Mouse (Mus musculus) midbrain, embryonic 13.5 days (tissue): ENCODE data around the gene Egln1. TPM values are rescaled to one million over a fixed set of nuclear protein-coding genes. Genes with fewer than 3 reads are reported as not detected.

ENCODE experiments used
- ATAC-seq: fragments of 200-750 bp; cut with Nextera tagmentation; 2 replicates; pipeline ENCODE4 v1.8.0; 2017; ENCODE audit warnings: mild to moderate bottlenecking, moderate TSS enrichment, moderate library complexity
- H3K27ac ChIP-seq: fragments of 300-500 bp; sonication (generic); 2 replicates; pipeline ENCODE4 v1.5.1; 2015; ENCODE audit warnings: inconsistent platforms, mild to moderate bottlenecking, moderate library complexity
- H3K27me3 ChIP-seq: fragments of 300-500 bp; sonication (generic); 2 replicates; pipeline ENCODE4 v1.6.1; 2015; ENCODE audit warnings: mild to moderate bottlenecking, inconsistent platforms
- H3K36me3 ChIP-seq: fragments of 300-500 bp; sonication (generic); 2 replicates; pipeline ENCODE4 v1.6.1; 2015; ENCODE audit warnings: mild to moderate bottlenecking, inconsistent platforms
- H3K4me1 ChIP-seq: fragments of 300-500 bp; sonication (generic); replicated peaks from 2 replicates; pipeline ENCODE4 v1.6.1; 2015; ENCODE audit warnings: inconsistent platforms
- H3K4me2 ChIP-seq: fragments of 300-500 bp; sonication (generic); replicated peaks from 2 replicates; pipeline ENCODE4 v1.6.1; 2015; ENCODE audit warnings: moderate library complexity, mild to moderate bottlenecking, inconsistent platforms
- H3K4me3 ChIP-seq: fragments of 300-500 bp; sonication (generic); replicated peaks from 2 replicates; pipeline ENCODE4 v1.5.1; 2015; ENCODE audit warnings: mild to moderate bottlenecking, inconsistent platforms
- H3K9ac ChIP-seq: fragments of 300-500 bp; sonication (generic); replicated peaks from 2 replicates; pipeline ENCODE4 v1.6.1; 2015; ENCODE audit warnings: mild to moderate bottlenecking, inconsistent platforms
- H3K9me3 ChIP-seq: fragments of 300-500 bp; sonication (generic); 2 replicates; pipeline ENCODE4 v1.6.1; 2016; ENCODE audit warnings: mild to moderate bottlenecking, inconsistent platforms
- WGBS: fragments of 180-500 bp; shearing (Covaris S2); methylation state at CpG from one replicate; pipeline ENCODE4 v1.1.7; 2015; 5-methylcytosine and 5-hydroxymethylcytosine counted together
- polyA plus RNA-seq: library from polyadenylated mRNA; unstranded; fragments of >200 nt; fragmentation: Nextera tagmentation; extraction: Ambion mirVana; gene quantifications from 2 replicates; pipeline ENCODE4 v1.2.1, GENCODE M21; 2015

Gene Egln1
- polyA plus RNA-seq, 1 experiment from 2014 or later: 18.0 TPM

DNA sequence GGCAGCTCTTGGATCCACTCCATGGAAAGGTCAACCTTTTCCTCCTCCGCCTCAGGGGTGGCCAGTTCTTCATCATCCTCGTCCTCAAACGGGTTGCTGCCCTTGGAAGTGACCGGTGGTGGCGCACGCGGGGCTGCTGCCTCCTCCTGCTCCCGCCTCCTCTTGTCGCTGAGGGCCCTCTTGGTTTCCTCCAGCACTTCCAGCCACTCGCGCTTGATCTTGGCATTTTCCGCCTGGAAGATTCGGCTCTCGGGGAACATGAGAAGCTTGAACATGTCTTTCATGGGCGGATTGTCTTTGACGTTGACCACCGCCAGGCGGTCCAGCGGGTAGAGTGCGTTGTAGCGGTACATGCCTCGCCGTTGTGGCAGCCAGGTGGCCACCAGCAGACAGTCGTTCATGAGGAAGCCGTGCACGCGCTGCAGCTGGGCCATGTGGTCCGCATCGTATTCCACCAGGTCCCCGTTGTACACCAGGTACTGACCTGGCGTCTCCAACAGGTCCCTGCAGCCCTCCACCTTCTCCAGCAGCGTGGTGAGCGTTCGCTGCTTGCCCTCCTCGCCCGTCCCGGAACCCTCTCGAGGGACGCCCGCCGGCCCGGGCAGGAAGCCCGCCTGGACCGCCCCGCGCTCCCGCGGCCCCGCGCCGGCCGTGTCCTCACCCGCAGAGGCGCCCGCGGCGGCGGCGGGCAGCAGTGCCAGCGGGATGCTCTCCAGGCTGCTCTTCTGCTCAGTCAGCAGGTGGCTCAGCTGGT lies 52.3 kb downstream of the Egln1 start:
- Histone ChIP-seq H3K4me1 (peaks cover 52% of the 10 kb centered on the region), H3K4me3 (peak overlapping the region; percentile 87), H3K9ac (peak overlapping the region; percentile 89), H3K27me3 (no peaks in the 10 kb centered on the region), H3K4me2 (peak overlapping the region; percentile 95), H3K36me3 (peaks cover 52% of the 10 kb centered on the region), H3K27ac (peak overlapping the region; percentile 86), H3K9me3 (no peaks in the 10 kb centered on the region)
- WGBS: under 1% methylated on average over 58 of the region's 60 CpGs
- peak; percentile 43 for ATAC-seq

DNA sequence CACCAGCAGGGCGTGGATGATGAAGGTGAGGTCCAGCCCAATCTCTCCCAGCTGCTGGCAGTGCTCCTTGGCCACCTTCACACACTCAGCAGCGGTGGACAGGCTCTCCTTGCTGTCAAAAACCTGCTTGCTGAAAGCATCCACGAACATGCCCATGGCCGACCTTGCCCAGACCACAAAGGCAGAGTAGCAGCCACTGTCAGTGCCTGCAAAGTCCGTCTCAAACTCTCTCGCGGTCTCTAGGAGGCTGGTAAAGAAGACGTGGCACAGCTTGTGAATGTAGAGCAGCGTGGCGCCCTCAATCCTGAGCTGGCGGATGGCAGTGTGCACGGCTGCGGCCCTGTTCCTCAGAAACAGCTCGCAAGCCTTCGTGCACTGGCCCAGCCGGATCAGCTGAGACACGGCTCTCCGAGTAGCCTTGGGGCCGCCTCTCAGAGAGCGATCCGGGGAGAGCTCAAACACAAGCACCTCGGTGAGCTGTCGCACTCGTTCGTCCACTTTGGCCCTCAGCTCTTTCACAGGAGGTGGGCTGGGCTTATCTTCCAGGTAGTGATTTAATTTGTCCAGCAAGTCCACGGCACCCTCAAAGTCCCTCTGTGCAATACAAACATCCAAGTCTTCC lies 53.0 kb downstream of the Egln1 start:
- Histone ChIP-seq H3K4me1 (peaks cover 52% of the 10 kb centered on the region), H3K9me3 (no peaks in the 10 kb centered on the region), H3K9ac (peak overlapping the region; percentile 89), H3K27ac (0 out of 2 replicates have a peak overlapping the region, but pooled peaks have one; percentile 86), H3K4me2 (peak overlapping the region; percentile 95), H3K27me3 (no peaks in the 10 kb centered on the region), H3K4me3 (peak overlapping the region; percentile 87), H3K36me3 (peaks cover 54% of the 10 kb centered on the region)
- 86% methylated on average over 26 of the region's 26 CpGs for WGBS
- ATAC-seq: no peak

DNA sequence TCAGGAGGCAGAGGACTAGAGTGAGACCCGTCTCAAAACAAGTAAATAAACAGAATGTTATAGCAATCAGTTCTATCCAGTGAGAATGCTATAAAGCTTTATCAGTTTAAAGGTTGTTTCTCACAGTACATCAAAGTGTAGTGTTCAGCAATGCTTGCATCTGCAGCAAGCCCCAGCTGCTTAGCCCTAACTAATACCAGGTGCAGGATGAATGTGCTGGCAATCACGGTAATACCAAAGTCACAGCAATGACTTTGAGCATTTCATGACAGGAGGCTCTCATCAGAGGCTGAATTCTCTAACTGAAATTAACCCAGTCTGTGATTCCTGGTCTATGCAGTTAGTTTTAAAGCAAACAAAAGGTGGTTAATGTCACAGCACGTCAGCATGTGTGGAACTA lies 56.5 kb downstream of the Egln1 start:
- H3K27me3 ChIP-seq: no peaks in the 10 kb centered on the region
- WGBS: 85% methylated on average over 3 of the region's 3 CpGs
- H3K4me2 ChIP-seq: no peak overlapping the region
- H3K9me3 ChIP-seq: no peaks in the 10 kb centered on the region
- no peak for ATAC-seq
- no peak overlapping the region for H3K27ac ChIP-seq
- no peak overlapping the region for H3K4me3 ChIP-seq
- H3K9ac ChIP-seq: no peak overlapping the region
- H3K36me3 ChIP-seq: peaks cover 71% of the 10 kb centered on the region
- peaks cover 39% of the 10 kb centered on the region for H3K4me1 ChIP-seq

DNA sequence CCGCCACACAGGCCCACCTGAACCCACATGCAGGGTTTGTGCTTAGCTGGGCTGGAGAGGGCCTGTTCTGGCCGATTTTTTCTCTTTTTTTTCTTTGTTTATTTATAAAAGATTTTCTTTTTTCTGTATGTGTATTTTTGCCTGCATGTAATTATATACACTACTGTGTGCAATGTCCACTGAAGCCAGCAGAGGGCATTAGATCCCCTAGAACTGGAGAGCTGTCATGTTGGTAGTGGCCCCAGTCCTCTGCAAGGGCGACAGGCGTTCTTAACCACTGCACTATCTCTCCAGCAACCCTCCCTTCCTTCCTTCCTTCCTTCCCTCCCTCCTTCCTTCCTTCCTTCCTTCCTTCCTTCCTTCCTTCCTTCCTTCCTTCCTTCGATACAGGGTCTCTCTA lies 60.7 kb downstream of the Egln1 start:
- WGBS: 96% methylated on average over 5 of the region's 5 CpGs
- no peak for ATAC-seq

DNA sequence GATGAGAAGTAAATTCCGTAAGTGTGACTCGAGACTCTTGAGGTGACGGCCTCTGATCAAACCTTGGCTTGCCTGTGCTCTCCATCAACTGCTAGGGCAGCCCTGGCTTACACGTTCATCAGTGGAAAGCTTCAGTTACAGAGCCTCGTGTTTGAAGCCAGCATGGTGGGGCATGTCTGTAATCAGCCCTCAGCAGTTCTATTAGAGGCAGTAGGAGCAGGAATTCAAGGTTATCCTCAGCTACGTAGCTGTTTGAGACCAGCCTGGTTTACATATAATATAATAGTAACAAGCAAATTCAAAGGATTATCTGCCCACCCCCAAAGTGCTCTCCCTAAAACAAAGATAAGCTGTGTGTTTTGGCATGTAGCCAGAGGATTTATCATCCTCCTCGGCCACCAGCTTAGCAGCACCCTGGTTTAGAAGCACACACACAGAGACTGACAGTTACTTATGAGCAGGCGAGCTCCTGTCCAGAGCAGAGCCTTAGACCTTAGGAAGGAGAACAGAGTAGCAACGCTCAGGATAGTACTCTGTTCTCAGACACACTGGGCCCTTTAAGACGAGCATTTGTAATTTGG lies 70.1 kb downstream of the Egln1 start:
- no peaks in the 10 kb centered on the region for H3K4me1 ChIP-seq
- no peak overlapping the region for H3K4me2 ChIP-seq
- peaks cover 94% of the 10 kb centered on the region for H3K36me3 ChIP-seq
- H3K27me3 ChIP-seq: no peaks in the 10 kb centered on the region
- H3K9me3 ChIP-seq: no peaks in the 10 kb centered on the region
- no peak overlapping the region for H3K27ac ChIP-seq
- no peak overlapping the region for H3K4me3 ChIP-seq
- 90% methylated on average over 10 of the region's 10 CpGs for WGBS
- ATAC-seq: no peak
- H3K9ac ChIP-seq: no peak overlapping the region

More for the DNA sequence above, 60.7 kb downstream of the Egln1 start:
- no peak overlapping the region for H3K9ac ChIP-seq
- H3K4me3 ChIP-seq: no peak overlapping the region
- peaks cover 89% of the 10 kb centered on the region for H3K36me3 ChIP-seq
- no peaks in the 10 kb centered on the region for H3K27me3 ChIP-seq
- H3K9me3 ChIP-seq: no peaks in the 10 kb centered on the region
- no peak overlapping the region for H3K27ac ChIP-seq
- no peak overlapping the region for H3K4me2 ChIP-seq
- peaks cover 8% of the 10 kb centered on the region; the same call in 1 of the 2 replicates for H3K4me1 ChIP-seq

DNA sequence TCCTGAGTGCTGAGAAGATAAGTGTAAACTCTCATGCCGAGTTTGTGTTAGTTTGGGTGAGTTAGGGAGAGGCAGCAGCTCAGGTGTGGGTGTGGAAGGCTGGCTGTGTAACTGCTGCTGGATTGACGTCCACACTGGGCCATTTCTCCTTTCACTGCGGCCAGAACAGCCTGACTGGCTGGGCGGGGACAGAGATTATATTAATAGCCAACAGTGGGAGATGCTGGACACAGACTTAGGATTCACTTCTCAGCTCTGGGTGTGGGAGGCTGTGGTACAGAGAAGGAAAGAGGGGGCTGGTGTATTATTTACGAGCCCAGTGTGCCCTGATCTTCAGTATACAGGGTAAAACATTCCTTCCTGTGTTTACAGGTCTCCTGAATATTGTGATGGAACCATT lies 71.0 kb downstream of the Egln1 start:
- WGBS: 91% methylated on average over 5 of the region's 5 CpGs

DNA sequence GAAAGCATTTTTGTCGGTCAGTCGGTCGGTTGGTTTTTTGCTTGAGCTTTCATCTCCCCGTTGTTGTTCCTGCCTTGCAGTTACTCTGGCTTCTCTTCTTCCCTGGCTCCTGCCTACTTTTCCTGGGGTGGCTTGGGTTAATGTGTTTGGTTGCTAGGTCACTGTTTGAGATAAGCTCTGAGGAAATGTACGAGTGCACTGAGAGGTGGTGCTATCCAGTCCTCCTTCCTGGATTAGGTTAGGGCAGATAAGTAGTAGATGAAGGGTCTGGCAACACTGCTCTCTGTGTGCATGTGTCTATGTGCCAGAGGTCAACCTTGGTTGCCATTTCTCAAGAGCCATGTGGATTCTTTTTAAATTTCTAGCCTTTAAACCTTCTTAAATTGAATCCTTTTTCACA lies 76.4 kb downstream of the Egln1 start:
- Histone ChIP-seq H3K4me1 (no peaks in the 10 kb centered on the region), H3K27me3 (no peaks in the 10 kb centered on the region), H3K9me3 (no peaks in the 10 kb centered on the region), H3K4me3 (no peak overlapping the region), H3K4me2 (no peak overlapping the region), H3K9ac (no peak overlapping the region), H3K27ac (no peak overlapping the region), H3K36me3 (peaks cover 70% of the 10 kb centered on the region)
- 95% methylated on average over 5 of the region's 5 CpGs for WGBS
- ATAC-seq: no peak

More for the DNA sequence above, 71.0 kb downstream of the Egln1 start:
- peaks cover 94% of the 10 kb centered on the region for H3K36me3 ChIP-seq
- H3K4me2 ChIP-seq: no peak overlapping the region
- H3K9ac ChIP-seq: no peak overlapping the region
- H3K27ac ChIP-seq: no peak overlapping the region
- no peaks in the 10 kb centered on the region for H3K27me3 ChIP-seq
- H3K4me1 ChIP-seq: no peaks in the 10 kb centered on the region
- no peak overlapping the region for H3K4me3 ChIP-seq
- H3K9me3 ChIP-seq: no peaks in the 10 kb centered on the region
- no peak for ATAC-seq

DNA sequence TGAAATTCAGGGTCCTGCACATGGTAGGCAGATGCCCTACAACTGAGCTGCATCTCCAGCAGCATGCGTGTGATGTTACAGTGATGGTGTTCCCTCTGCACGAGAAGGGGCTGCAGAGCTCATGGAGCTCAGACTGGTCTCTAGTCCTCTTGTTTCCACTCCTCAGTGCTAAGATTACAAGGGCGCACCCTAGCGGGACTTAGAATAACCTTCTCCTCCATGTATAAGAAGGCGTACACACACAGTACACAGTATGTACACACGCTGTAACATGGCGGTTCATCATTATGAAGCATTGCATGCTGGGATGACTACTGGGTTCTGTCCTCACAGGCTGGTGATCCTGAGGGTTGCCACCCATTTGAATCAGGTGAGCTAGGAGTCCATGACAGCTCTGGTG lies 77.0 kb downstream of the Egln1 start:
- Histone ChIP-seq H3K4me1 (no peaks in the 10 kb centered on the region), H3K9ac (no peak overlapping the region), H3K27ac (no peak overlapping the region), H3K27me3 (no peaks in the 10 kb centered on the region), H3K4me2 (no peak overlapping the region), H3K9me3 (no peaks in the 10 kb centered on the region), H3K36me3 (peaks cover 64% of the 10 kb centered on the region), H3K4me3 (no peak overlapping the region)
- 93% methylated on average over 7 of the region's 7 CpGs for WGBS
- no peak for ATAC-seq

DNA sequence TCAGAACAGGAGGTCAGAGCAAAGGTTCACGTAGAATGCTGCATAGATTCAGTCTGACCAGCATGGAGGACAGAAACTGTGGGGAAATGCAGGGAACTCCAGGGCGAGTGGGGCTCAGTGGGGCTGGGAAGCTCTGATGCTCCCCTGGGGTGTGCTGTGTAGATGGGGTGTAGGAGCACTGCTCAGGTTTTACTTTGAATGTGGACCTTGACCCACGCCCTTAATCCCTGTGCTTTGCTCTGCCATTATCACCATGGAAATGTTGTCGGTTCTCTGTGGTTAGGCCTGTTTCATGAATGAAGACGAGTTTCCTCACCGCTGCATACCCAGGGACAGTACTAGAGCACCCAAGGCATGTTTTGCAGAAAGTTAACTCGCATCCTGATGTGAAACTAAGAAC lies 77.7 kb downstream of the Egln1 start:
- 93% methylated on average over 7 of the region's 7 CpGs for WGBS
- no peak for ATAC-seq
- H3K4me1 ChIP-seq: no peaks in the 10 kb centered on the region
- peaks cover 58% of the 10 kb centered on the region for H3K36me3 ChIP-seq
- no peaks in the 10 kb centered on the region for H3K27me3 ChIP-seq
- H3K9me3 ChIP-seq: no peaks in the 10 kb centered on the region
- no peak overlapping the region for H3K4me2 ChIP-seq
- H3K9ac ChIP-seq: no peak overlapping the region
- no peak overlapping the region for H3K4me3 ChIP-seq
- no peak overlapping the region for H3K27ac ChIP-seq

DNA sequence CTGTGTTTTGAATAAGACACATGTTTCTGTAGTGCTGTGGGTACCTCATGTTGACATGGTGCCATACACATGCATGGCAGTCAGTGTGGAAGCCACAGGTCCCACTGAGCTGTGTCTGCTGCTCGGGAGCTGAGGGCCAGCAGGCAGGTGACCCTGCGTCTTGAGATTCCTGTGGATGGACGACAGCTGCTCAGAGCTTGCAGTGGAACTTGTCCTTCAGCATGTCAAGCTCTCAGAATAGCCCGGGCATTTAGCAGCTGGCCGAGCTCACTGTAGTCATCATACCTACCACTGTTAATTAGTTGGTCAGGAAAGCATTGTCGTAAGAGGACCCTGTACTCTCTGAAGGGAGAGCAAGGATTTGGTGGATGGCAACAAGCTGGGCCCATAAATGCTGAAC lies 79.4 kb downstream of the Egln1 start:
- ATAC-seq: no peak
- no peaks in the 10 kb centered on the region; the same call in 1 of the 2 replicates for H3K4me1 ChIP-seq
- 92% methylated on average over 6 of the region's 6 CpGs for WGBS

DNA sequence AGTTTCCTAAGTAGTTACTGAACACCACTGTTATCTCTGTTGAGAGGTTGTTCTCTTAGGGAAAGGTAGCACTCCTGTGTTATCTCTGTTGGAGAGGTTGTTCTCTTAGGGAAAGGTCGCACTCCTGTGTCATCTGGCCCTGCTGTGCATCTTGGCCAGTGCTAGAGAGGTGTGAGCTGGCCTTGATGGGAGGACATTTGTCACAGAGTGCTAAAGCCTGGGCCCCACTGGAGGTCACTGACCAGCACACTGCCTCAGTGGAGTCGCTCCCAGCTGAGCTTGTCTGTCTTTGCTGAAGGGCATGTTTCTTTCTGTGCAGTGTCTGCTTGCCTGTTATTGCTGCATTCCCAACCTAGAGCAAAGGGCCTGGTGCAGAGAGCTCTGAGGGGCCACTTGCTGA lies 82.0 kb downstream of the Egln1 start:
- Histone ChIP-seq H3K4me2 (no peak overlapping the region), H3K4me3 (no peak overlapping the region)

More for the DNA sequence above, 79.4 kb downstream of the Egln1 start:
- Histone ChIP-seq H3K9me3 (no peaks in the 10 kb centered on the region), H3K27me3 (no peaks in the 10 kb centered on the region), H3K9ac (no peak overlapping the region), H3K4me3 (no peak overlapping the region), H3K27ac (no peak overlapping the region), H3K36me3 (peaks cover 47% of the 10 kb centered on the region), H3K4me2 (no peak overlapping the region)

DNA sequence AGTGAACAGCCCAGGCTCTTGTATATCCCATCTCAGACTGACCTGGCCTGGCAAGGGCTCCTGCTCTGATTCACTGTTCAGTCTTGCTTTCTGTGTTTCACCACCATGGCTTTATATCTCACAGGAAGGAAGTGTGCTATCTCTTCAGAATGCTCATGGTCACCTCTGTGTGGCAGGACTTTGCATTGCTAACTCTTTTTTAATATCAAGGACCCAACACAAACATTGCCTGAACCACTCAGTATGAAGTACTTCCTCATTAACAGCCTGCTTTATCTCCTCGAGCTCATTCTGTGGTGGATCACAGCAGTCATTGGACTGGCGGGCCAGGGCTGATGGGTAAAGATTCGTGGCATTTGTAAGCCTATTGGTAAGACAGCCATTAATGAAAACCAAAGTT lies 82.5 kb downstream of the Egln1 start:
- H3K9me3 ChIP-seq: no peaks in the 10 kb centered on the region
- H3K27ac ChIP-seq: no peak overlapping the region
- ATAC-seq: no peak
- no peak overlapping the region for H3K9ac ChIP-seq
- H3K4me3 ChIP-seq: no peak overlapping the region
- H3K27me3 ChIP-seq: no peaks in the 10 kb centered on the region
- no peak overlapping the region for H3K4me2 ChIP-seq
- peaks cover 16% of the 10 kb centered on the region for H3K36me3 ChIP-seq
- WGBS: 90% methylated on average over 3 of the region's 3 CpGs
- peaks cover 15% of the 10 kb centered on the region for H3K4me1 ChIP-seq

More for the DNA sequence above, 82.0 kb downstream of the Egln1 start:
- Histone ChIP-seq H3K27ac (no peak overlapping the region), H3K4me1 (peaks cover 12% of the 10 kb centered on the region), H3K27me3 (no peaks in the 10 kb centered on the region), H3K9me3 (no peaks in the 10 kb centered on the region), H3K9ac (no peak overlapping the region), H3K36me3 (peaks cover 21% of the 10 kb centered on the region)
- ATAC-seq: no peak
- 95% methylated on average over 2 of the region's 2 CpGs for WGBS
